Mouse (Mus musculus): ENCODE measurements at regions not wholly inside any gene's neighbourhood (a gene's known extent, or its start where the extent isn't known, plus 50 kb on each side); places are given as distances from the start of the nearest gene placed in this dataset.

DNA sequence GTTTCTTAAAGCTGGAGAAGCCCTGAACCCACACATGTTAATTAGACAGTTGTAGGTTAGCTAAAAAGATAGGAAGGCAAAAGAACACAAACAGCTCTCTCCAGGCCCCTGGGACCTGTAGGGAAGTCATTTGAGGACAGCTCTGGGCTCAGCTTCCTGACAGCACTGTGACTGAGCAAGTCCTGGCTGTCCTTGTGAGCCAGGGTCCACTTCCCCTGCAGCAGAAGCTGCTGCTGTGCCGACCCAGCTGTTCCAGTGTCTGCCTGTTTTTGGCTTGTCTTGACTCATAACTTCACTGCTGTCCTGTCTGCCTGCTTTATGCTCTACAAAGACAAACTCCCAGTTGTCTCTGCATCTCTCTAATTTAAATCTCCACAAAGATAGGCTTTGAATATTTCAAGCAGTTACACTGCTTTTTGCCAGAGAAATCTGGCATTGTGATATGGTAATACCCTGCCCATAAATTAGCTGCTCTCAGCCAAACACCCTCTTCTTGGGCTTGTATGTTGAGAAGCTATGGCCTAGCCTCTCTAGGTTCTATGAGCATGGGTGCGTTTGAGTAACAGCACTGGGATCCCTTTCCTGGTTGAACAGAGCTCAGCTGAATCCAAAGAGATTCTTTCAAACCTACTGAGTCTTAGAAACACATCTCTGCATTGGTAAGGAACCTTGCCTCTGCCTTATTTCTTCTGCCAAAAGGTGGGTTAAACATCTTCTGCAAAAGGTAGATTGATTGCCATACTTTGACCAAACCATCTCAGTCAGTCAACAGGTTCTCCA lies 536.3 kb upstream of the A830018L16Rik start:
- no peak for TF ChIP-seq CHD2 (IDR thresholded peaks at IDR 0.05; ENCODE audit: low read depth, low read length)
- no peak for TF ChIP-seq MAFK (IDR thresholded peaks at IDR 0.05; ENCODE audit: insufficient read depth, low read depth, low read length)
- TF ChIP-seq HCFC1 (IDR thresholded peaks at IDR 0.05; ENCODE audit: borderline replicate concordance, insufficient read depth, low read length), result no peak
- TF ChIP-seq ZNF384 (IDR thresholded peaks at IDR 0.05; ENCODE audit: low read depth, low read length), result no peak
- no peak for TF ChIP-seq ZC3H11A (IDR thresholded peaks at IDR 0.05; ENCODE audit: borderline replicate concordance, low read depth, low read length)
